In genomic region chr16:4578630-4579029, GRCm38 (mm10) we compare ENCODE assay signal across 29 mouse cellular contexts. TPM values are rescaled to one million over a fixed set of nuclear protein-coding genes. Genes with fewer than 3 reads are reported as not detected.
DNase-seq lines count a peak whose midpoint lies in the region; ATAC-seq lines count a peak whose summit lies in the region.
"Had no signal": no experiment of that assay in that cellular context is flagged by ENCODE, and none has a peak within 500 bp of the region (broad histone marks: within the 10 kb centered on the region; RNA-seq: fewer than 3 reads in every experiment).

No protein-coding gene starts in this region.

- DNase-seq in heart, embryonic 10.5 days (ENCODE audit: low spot score) = no peak
- no peak for DNase-seq in heart, postnatal 14 days
- DNase-seq in midbrain, embryonic 11.5 days (ENCODE audit: low spot score, missing footprints) = peak; percentile 53
- DNase-seq in midbrain, embryonic 10.5 days (ENCODE audit: low spot score) = no peak
- DNase-seq in c-Kit-positive CD71-positive TER-119-positive erythroid progenitor cells, embryonic 14.5 days (ENCODE audit: low spot score) = no peak
- DNase-seq: adrenal gland, adult 8-10 months; adrenal gland, postnatal 14 days; adrenal gland, postnatal 36 days; B cell, adult 2 months; cerebellum, adult 11 months; cerebellum, adult 18-20 months; cerebellum, adult 8-10 months; cerebellum, adult 9-11 months; cerebellum, postnatal 14 days; cerebellum, postnatal 36 days had no signal

- no peak overlapping the region for H3K4me2 ChIP-seq in midbrain, embryonic 11.5 days
- H3K4me2 ChIP-seq: embryonic facial prominence, embryonic 13.5 days; embryonic facial prominence, embryonic 15.5 days; forebrain, embryonic 12.5 days had no signal

- peaks cover 9% of the 10 kb centered on the region for H3K4me1 ChIP-seq in heart, embryonic 10.5 days
- no peaks in the 10 kb centered on the region for H3K4me1 ChIP-seq in midbrain, embryonic 11.5 days (ENCODE audit: control insufficient read depth, insufficient read depth, low read length)
- peaks cover 5% of the 10 kb centered on the region; the same call in 1 of the 2 replicates for H3K4me1 ChIP-seq in midbrain, embryonic 10.5 days

- no peaks in the 10 kb centered on the region for H3K36me3 ChIP-seq in heart, embryonic 10.5 days
- H3K36me3 ChIP-seq in midbrain, embryonic 11.5 days (ENCODE audit: control insufficient read depth, insufficient read depth, low read length) = no peaks in the 10 kb centered on the region
- H3K36me3 ChIP-seq in midbrain, embryonic 10.5 days = no peaks in the 10 kb centered on the region
- H3K36me3 ChIP-seq: embryonic facial prominence, embryonic 13.5 days; embryonic facial prominence, embryonic 15.5 days; forebrain, embryonic 10.5 days; forebrain, embryonic 12.5 days; G1E had no signal

- no peak overlapping the region for H3K9ac ChIP-seq in midbrain, embryonic 11.5 days (ENCODE audit: low read length)
- H3K9ac ChIP-seq: embryonic facial prominence, embryonic 13.5 days; embryonic facial prominence, embryonic 15.5 days; forebrain, embryonic 12.5 days had no signal

- no peak overlapping the region for H3K4me3 ChIP-seq in heart, embryonic 10.5 days
- H3K4me3 ChIP-seq in midbrain, embryonic 11.5 days (ENCODE audit: low read depth, low read length) = no peak overlapping the region
- H3K4me3 ChIP-seq in midbrain, embryonic 10.5 days = no peak overlapping the region
- H3K4me3 ChIP-seq: embryonic facial prominence, embryonic 13.5 days; embryonic facial prominence, embryonic 15.5 days; erythroblast, embryonic 14.5 days; forebrain, embryonic 10.5 days; forebrain, embryonic 12.5 days had no signal

- no peaks in the 10 kb centered on the region for H3K27me3 ChIP-seq in heart, embryonic 10.5 days (ENCODE audit: insufficient read depth, poor library complexity, severe bottlenecking)
- H3K27me3 ChIP-seq in midbrain, embryonic 11.5 days (ENCODE audit: control insufficient read depth, insufficient read depth, low read length) = no peaks in the 10 kb centered on the region
- H3K27me3 ChIP-seq in midbrain, embryonic 10.5 days (ENCODE audit: low read depth, poor library complexity, severe bottlenecking) = no peaks in the 10 kb centered on the region
- H3K27me3 ChIP-seq: CH12.LX; embryonic facial prominence, embryonic 13.5 days; embryonic facial prominence, embryonic 15.5 days; forebrain, embryonic 12.5 days; Patski had no signal

- intact Hi-C loops in heart, postnatal 14 days (cut with DNase I) = no loop called here

- 0 out of 2 replicates have a peak overlapping the region, but pooled peaks have one; percentile 42 for H3K27ac ChIP-seq in heart, embryonic 10.5 days
- H3K27ac ChIP-seq in midbrain, embryonic 11.5 days (ENCODE audit: low read depth, low read length) = no peak overlapping the region
- H3K27ac ChIP-seq in midbrain, embryonic 10.5 days (replicated peaks) = no peak overlapping the region
- H3K27ac ChIP-seq: embryonic facial prominence, embryonic 13.5 days; embryonic facial prominence, embryonic 15.5 days; forebrain, embryonic 10.5 days; forebrain, embryonic 12.5 days had no signal

- WGBS in heart, embryonic 10.5 days = 61% methylated on average over 7 of the region's 7 CpGs
- 85% methylated on average over 7 of the region's 7 CpGs for WGBS in midbrain, embryonic 11.5 days
- WGBS in midbrain, embryonic 10.5 days = 72% methylated on average over 7 of the region's 7 CpGs

- ATAC-seq in midbrain, embryonic 11.5 days (ENCODE audit: low FRiP score) = no peak
- ATAC-seq in megakaryocyte, adult 5-6 weeks (ENCODE audit: poor library complexity, severe bottlenecking) = peak; percentile 72
- ATAC-seq in megakaryocyte-erythroid progenitor cell, adult 5-6 weeks (replicated peaks; ENCODE audit: low FRiP score, low TSS enrichment, poor library complexity, severe bottlenecking) = no peak
- ATAC-seq: activated CD4-positive, CD25-positive, alpha-beta regulatory T cell, adult 4 months; CD4-positive, CD25-positive, alpha-beta regulatory T cell, adult 4 months; forebrain, embryonic 14.5 days; forebrain, embryonic 16.5 days; Patski had no signal

- H3K9me3 ChIP-seq in heart, embryonic 10.5 days = no peaks in the 10 kb centered on the region
- no peaks in the 10 kb centered on the region for H3K9me3 ChIP-seq in midbrain, embryonic 11.5 days (ENCODE audit: control insufficient read depth, low read length)
- no peaks in the 10 kb centered on the region for H3K9me3 ChIP-seq in midbrain, embryonic 10.5 days (replicated peaks)
- H3K9me3 ChIP-seq: embryonic facial prominence, embryonic 13.5 days; embryonic facial prominence, embryonic 15.5 days; forebrain, embryonic 10.5 days; forebrain, embryonic 12.5 days; G1E had no signal

RNA-seq across cellular contexts. Expression of gene Glis2, which starts 15.9 kb away (rescaled TPM):
- 13.9 and 20.7 TPM in 2 replicates for polyA plus RNA-seq in heart, embryonic 10.5 days (2016; fragmentation: Nextera tagmentation; extraction: Ambion mirVana)
- total RNA-seq in heart, postnatal 14 days (2021) = 10 to 100 TPM; 20.8 to 23.0 TPM
- polyA plus RNA-seq in midbrain, embryonic 11.5 days (2014; fragmentation: Nextera tagmentation; extraction: Ambion mirVana) = 16.6 and 27.2 TPM in 2 replicates
- 23.0 and 23.6 TPM in 2 replicates for polyA plus RNA-seq in midbrain, embryonic 10.5 days (2016; fragmentation: Nextera tagmentation; extraction: Ambion mirVana)
- 0.80 TPM in 2 replicates for total RNA-seq in megakaryocyte, adult 5-6 weeks (2015)
- 0.28 and 0.51 TPM in 2 replicates for total RNA-seq in megakaryocyte, adult 5-6 weeks (2017)
- 2.0 TPM in 1 of 2 replicates, not detected in the other for total RNA-seq in megakaryocyte-erythroid progenitor cell, adult 5-6 weeks (2014; fragmentation: Nextera tagmentation)
- 0.33 TPM in 1 of 2 replicates, not detected in the other for total RNA-seq in megakaryocyte-erythroid progenitor cell, adult 5-6 weeks (2017)

RNA-seq across cellular contexts. Expression of gene Tfap4, which starts 19.0 kb away (rescaled TPM):
- polyA plus RNA-seq in heart, embryonic 10.5 days (2016; fragmentation: Nextera tagmentation; extraction: Ambion mirVana) = 9.5 and 17.5 TPM in 2 replicates
- 1 to 10 TPM; 3.0 to 3.1 TPM for total RNA-seq in heart, postnatal 14 days (2021)
- 18.2 and 18.9 TPM in 2 replicates for polyA plus RNA-seq in midbrain, embryonic 11.5 days (2014; fragmentation: Nextera tagmentation; extraction: Ambion mirVana)
- polyA plus RNA-seq in midbrain, embryonic 10.5 days (2016; fragmentation: Nextera tagmentation; extraction: Ambion mirVana) = 28.0 and 32.6 TPM in 2 replicates
- total RNA-seq in megakaryocyte, adult 5-6 weeks (2015) = 10.1 and 11.1 TPM in 2 replicates
- total RNA-seq in megakaryocyte, adult 5-6 weeks (2017) = 12.6 and 12.8 TPM in 2 replicates
- 31.4 and 38.4 TPM in 2 replicates for total RNA-seq in megakaryocyte-erythroid progenitor cell, adult 5-6 weeks (2014; fragmentation: Nextera tagmentation)
- 47.3 and 69.9 TPM in 2 replicates for total RNA-seq in megakaryocyte-erythroid progenitor cell, adult 5-6 weeks (2017)

RNA-seq across cellular contexts. Expression of gene Srl, which starts 37.0 kb away (rescaled TPM):
- polyA plus RNA-seq in heart, embryonic 10.5 days (2016; fragmentation: Nextera tagmentation; extraction: Ambion mirVana) = 87.3 and 201 TPM in 2 replicates
- 1,000 to 10,000 TPM; 1,039 to 1,112 TPM for total RNA-seq in heart, postnatal 14 days (2021)
- 20.0 and 20.9 TPM in 2 replicates for polyA plus RNA-seq in midbrain, embryonic 11.5 days (2014; fragmentation: Nextera tagmentation; extraction: Ambion mirVana)
- 21.0 and 22.1 TPM in 2 replicates for polyA plus RNA-seq in midbrain, embryonic 10.5 days (2016; fragmentation: Nextera tagmentation; extraction: Ambion mirVana)
- total RNA-seq in megakaryocyte, adult 5-6 weeks (2015) = 2.9 and 3.1 TPM in 2 replicates
- total RNA-seq in megakaryocyte, adult 5-6 weeks (2017) = 1.8 and 10.9 TPM in 2 replicates
- 2.3 and 9.7 TPM in 2 replicates for total RNA-seq in megakaryocyte-erythroid progenitor cell, adult 5-6 weeks (2014; fragmentation: Nextera tagmentation)
- total RNA-seq in megakaryocyte-erythroid progenitor cell, adult 5-6 weeks (2017) = 6.9 and 9.5 TPM in 2 replicates
- polyA plus RNA-seq: erythroblast, embryonic 14.5 days had no signal

RNA-seq across cellular contexts. Expression of gene Pam16, which starts 46.2 kb away (rescaled TPM):
- polyA plus RNA-seq in heart, embryonic 10.5 days (2016; fragmentation: Nextera tagmentation; extraction: Ambion mirVana) = 116 and 130 TPM in 2 replicates
- total RNA-seq in heart, postnatal 14 days (2021) = 100 to 1,000 TPM; 119 to 137 TPM
- 97.1 and 99.1 TPM in 2 replicates for polyA plus RNA-seq in midbrain, embryonic 11.5 days (2014; fragmentation: Nextera tagmentation; extraction: Ambion mirVana)
- 91.0 and 94.8 TPM in 2 replicates for polyA plus RNA-seq in midbrain, embryonic 10.5 days (2016; fragmentation: Nextera tagmentation; extraction: Ambion mirVana)
- total RNA-seq in megakaryocyte, adult 5-6 weeks (2015) = 30.8 and 42.8 TPM in 2 replicates
- total RNA-seq in megakaryocyte, adult 5-6 weeks (2017) = 18.1 and 24.3 TPM in 2 replicates
- 76.0 and 100 TPM in 2 replicates for total RNA-seq in megakaryocyte-erythroid progenitor cell, adult 5-6 weeks (2014; fragmentation: Nextera tagmentation)
- 18.2 and 24.0 TPM in 2 replicates for total RNA-seq in megakaryocyte-erythroid progenitor cell, adult 5-6 weeks (2017)

Comparison
In these comparisons a context has a peak if more than half of its experiments do, and no peak if none do; other contexts are left out.
1. RNA of gene Glis2, which starts 15.9 kb away (total RNA-seq): 20.8 to 23.0 TPM in heart, postnatal 14 days; 0.28 to 0.80 TPM in megakaryocyte, adult 5-6 weeks and 0.33 to 2.0 TPM in megakaryocyte-erythroid progenitor cell, adult 5-6 weeks; every median in the first group is over 4 times any median in the second.
2. RNA of gene Srl, which starts 37.0 kb away (total RNA-seq): 1,039 to 1,112 TPM in heart, postnatal 14 days; 2.3 to 9.7 TPM in megakaryocyte-erythroid progenitor cell, adult 5-6 weeks and 1.8 to 10.9 TPM in megakaryocyte, adult 5-6 weeks; every median in the first group is over 10 times any median in the second.